Mouse (Mus musculus) forebrain, postnatal 0 days (tissue): ENCODE results near the gene Gmfg. TPM values are rescaled to one million over a fixed set of nuclear protein-coding genes. Genes with fewer than 3 reads are reported as not detected.
A peak's percentile ranks its signal among the peaks of the same experiment; 100 is the strongest.

Source experiments
- ATAC-seq: fragments of 200-750 bp; cut with Nextera tagmentation; 2 replicates; pipeline ENCODE4 v1.8.0; 2017; ENCODE audit warnings: mild to moderate bottlenecking, moderate library complexity
- DNase-seq: peaks from one replicate; pipeline ENCODE4 v3.0.0-alpha.2; 2015
- H3K27ac ChIP-seq: fragments of 300-500 bp; sonication (generic); 2 replicates; pipeline ENCODE4 v1.5.1; 2014; ENCODE audit warnings: low read depth, mild to moderate bottlenecking, antibody characterized with exemption, low read length, moderate library complexity, mixed read lengths
- H3K27me3 ChIP-seq: fragments of 300-500 bp; sonication (generic); 2 replicates; pipeline ENCODE4 v1.6.1; 2014; ENCODE audit warnings: mild to moderate bottlenecking, low read length, mixed read lengths; ENCODE audit not compliant: insufficient read depth
- H3K36me3 ChIP-seq: fragments of 300-500 bp; sonication (generic); 2 replicates; pipeline ENCODE4 v1.6.1; 2014; ENCODE audit warnings: mild to moderate bottlenecking, moderate library complexity; ENCODE audit not compliant: insufficient read depth
- H3K4me1 ChIP-seq: fragments of 300-500 bp; sonication (generic); 2 replicates; pipeline ENCODE4 v1.6.1; 2014; ENCODE audit warnings: antibody characterized with exemption; ENCODE audit not compliant: insufficient read depth
- H3K4me2 ChIP-seq: fragments of 300-500 bp; sonication (generic); 2 replicates; pipeline ENCODE4 v1.6.1; 2014; ENCODE audit warnings: low read depth, mild to moderate bottlenecking, moderate library complexity
- H3K4me3 ChIP-seq: fragments of 300-500 bp; sonication (generic); 2 replicates; pipeline ENCODE4 v1.5.1; 2014; ENCODE audit warnings: low read depth, low read length, mixed read lengths
- H3K9ac ChIP-seq: fragments of 300-500 bp; sonication (generic); 2 replicates; pipeline ENCODE4 v1.6.1; 2014; ENCODE audit warnings: mild to moderate bottlenecking
- H3K9me3 ChIP-seq: fragments of 300-500 bp; sonication (generic); 2 replicates; pipeline ENCODE4 v1.6.1; 2016; ENCODE audit warnings: low read length
- CTCF ChIP-seq: sonication (generic); IDR thresholded peaks from 2 replicates; pipeline ENCODE4 v1.5.1; 2016; ENCODE audit warnings: antibody characterized with exemption, control low read depth, low read depth
- WGBS: fragments of 180-500 bp; shearing (Covaris S2); extraction: QIAGEN DNeasy Blood & Tissue Kit; methylation state at CpG from one replicate; pipeline ENCODE4 v1.1.7; 2014; 5-methylcytosine and 5-hydroxymethylcytosine counted together
- polyA plus RNA-seq: library from polyadenylated mRNA; unstranded; fragments of >200 nt; fragmentation: Nextera tagmentation; extraction: Ambion mirVana; gene quantifications from 2 replicates; pipeline ENCODE4 v1.2.1, GENCODE M21; 2015
- total RNA-seq: library from RNA; depleted of rRNA; stranded (reverse); fragments of >200 nt; gene quantifications from 2 replicates; pipeline ENCODE4 v1.2.3, GENCODE M21; 2014; rRNA removed

Gmfg gene
- total and polyA plus RNA-seq, 2 experiments from 2014 or later = 2.6 to 5.8 TPM

GRCm38 (mm10) chr7:28484192-28484591, 46.9 kb downstream of the Gmfg start:
- H3K9me3 ChIP-seq = no peaks in the 10 kb centered on the region
- no peak overlapping the region for H3K4me3 ChIP-seq
- no peak overlapping the region for H3K27ac ChIP-seq
- H3K36me3 ChIP-seq = no peaks in the 10 kb centered on the region
- no peak overlapping the region for H3K9ac ChIP-seq
- no peak overlapping the region for H3K4me2 ChIP-seq
- DNase-seq (no peak), ATAC-seq (no peak)
- no peaks in the 10 kb centered on the region; the same call in 1 of the 2 replicates for H3K27me3 ChIP-seq
- WGBS = 50% methylated on average over 4 of the region's 4 CpGs
- TF ChIP-seq CTCF = no peak
- H3K4me1 ChIP-seq = no peaks in the 10 kb centered on the region

GRCm38 (mm10) chr7:28488030-28488491, 50.8 kb downstream of the Gmfg start:
- ATAC-seq = no peak
- no peak for TF ChIP-seq CTCF
- peak overlapping the region; percentile 11; the same call in 1 of the 2 replicates for H3K9ac ChIP-seq

GRCm38 (mm10) chr7:28490410-28490809, 53.2 kb downstream of the Gmfg start:
- WGBS = 4% methylated on average over 10 of the region's 10 CpGs
- Histone ChIP-seq H3K9ac (no peak overlapping the region), H3K27ac (no peak overlapping the region), H3K4me1 (no peaks in the 10 kb centered on the region), H3K9me3 (no peaks in the 10 kb centered on the region), H3K36me3 (no peaks in the 10 kb centered on the region), H3K27me3 (no peaks in the 10 kb centered on the region; the same call in 1 of the 2 replicates), H3K4me2 (no peak overlapping the region), H3K4me3 (no peak overlapping the region)
- ATAC-seq (no peak), DNase-seq (no peak)
- TF ChIP-seq CTCF = peak; percentile 45

More at GRCm38 (mm10) chr7:28488030-28488491, 50.8 kb downstream of the Gmfg start:
- no peaks in the 10 kb centered on the region; the same call in 1 of the 2 replicates for H3K27me3 ChIP-seq
- peak overlapping the region; percentile 47 for H3K4me2 ChIP-seq
- no peaks in the 10 kb centered on the region for H3K9me3 ChIP-seq
- H3K4me1 ChIP-seq = no peaks in the 10 kb centered on the region
- WGBS = 8% methylated on average over 16 of the region's 16 CpGs
- no peak for DNase-seq
- no peaks in the 10 kb centered on the region for H3K36me3 ChIP-seq
- H3K27ac ChIP-seq = no peak overlapping the region
- H3K4me3 ChIP-seq = peak overlapping the region; percentile 24

- Histone ChIP-seq H3K27me3 (no peaks in the 10 kb centered on the region; the same call in 1 of the 2 replicates), H3K9ac (no peak overlapping the region), H3K36me3 (no peaks in the 10 kb centered on the region), H3K9me3 (no peaks in the 10 kb centered on the region), H3K27ac (no peak overlapping the region), H3K4me1 (no peaks in the 10 kb centered on the region), H3K4me3 (no peak overlapping the region), H3K4me2 (no peak overlapping the region)
- no peak for TF ChIP-seq CTCF
- DNase-seq = no peak
- no peak for ATAC-seq
- 40% methylated on average over 14 of the region's 14 CpGs for WGBS
Observed at GRCm38 (mm10) chr7:28490903-28491302, 53.7 kb downstream of the Gmfg start.

- ATAC-seq = no peak
- DNase-seq = no peak
- H3K9ac ChIP-seq = no peak overlapping the region
- no peaks in the 10 kb centered on the region for H3K4me1 ChIP-seq
- no peaks in the 10 kb centered on the region for H3K36me3 ChIP-seq
- no peak overlapping the region for H3K27ac ChIP-seq
- no peaks in the 10 kb centered on the region; the same call in 1 of the 2 replicates for H3K27me3 ChIP-seq
- H3K4me2 ChIP-seq = no peak overlapping the region
- no peak for TF ChIP-seq CTCF
- H3K9me3 ChIP-seq = no peaks in the 10 kb centered on the region
- WGBS = 87% methylated on average over 8 of the region's 8 CpGs
- no peak overlapping the region for H3K4me3 ChIP-seq
Observed at GRCm38 (mm10) chr7:28492310-28492709, 55.1 kb downstream of the Gmfg start.

GRCm38 (mm10) chr7:28495426-28495825, 58.2 kb downstream of the Gmfg start:
- H3K4me1 ChIP-seq = no peaks in the 10 kb centered on the region
- no peak for DNase-seq
- H3K27ac ChIP-seq = no peak overlapping the region
- no peak for TF ChIP-seq CTCF
- no peaks in the 10 kb centered on the region for H3K36me3 ChIP-seq
- H3K4me3 ChIP-seq = no peak overlapping the region
- H3K9me3 ChIP-seq = no peaks in the 10 kb centered on the region
- ATAC-seq = no peak
- no peaks in the 10 kb centered on the region for H3K27me3 ChIP-seq
- 64% methylated on average over 11 of the region's 11 CpGs for whole genome bisulfite sequencing
- no peak overlapping the region for H3K4me2 ChIP-seq
- no peak overlapping the region for H3K9ac ChIP-seq

Other genes with a start within 250 kb of the Gmfg start
- gene Eid2, start 169.6 kb upstream of the Gmfg start, total RNA-seq = 91.2 and 101 TPM in 2 replicates
- gene Eid2, start 169.6 kb upstream of the Gmfg start, polyA plus RNA-seq = 26.7 and 28.3 TPM in 2 replicates
- gene Eid2b, start 159.7 kb upstream of the Gmfg start, total RNA-seq = 44.0 and 45.1 TPM in 2 replicates
- gene Eid2b, start 159.7 kb upstream of the Gmfg start, polyA plus RNA-seq = 49.0 and 53.6 TPM in 2 replicates
- 0.62 and 0.71 TPM in 2 replicates for gene Selenov, start 146.3 kb upstream of the Gmfg start, total RNA-seq
- 1.3 and 2.1 TPM in 2 replicates for gene Selenov, start 146.3 kb upstream of the Gmfg start, polyA plus RNA-seq
- gene Dll3, start 135.2 kb upstream of the Gmfg start, total RNA-seq = 7.8 and 9.5 TPM in 2 replicates
- gene Dll3, start 135.2 kb upstream of the Gmfg start, polyA plus RNA-seq = 10.9 and 11.1 TPM in 2 replicates
- gene Timm50, start 125.4 kb upstream of the Gmfg start, total RNA-seq = 60.6 and 64.0 TPM in 2 replicates
- 116 and 140 TPM in 2 replicates for gene Timm50, start 125.4 kb upstream of the Gmfg start, polyA plus RNA-seq
- 88.4 and 111 TPM in 2 replicates for gene Supt5, start 98.7 kb upstream of the Gmfg start, total RNA-seq
- 65.2 and 83.3 TPM in 2 replicates for gene Supt5, start 98.7 kb upstream of the Gmfg start, polyA plus RNA-seq
- 205 and 300 TPM in 2 replicates for gene Rps16, start 86.8 kb upstream of the Gmfg start, total RNA-seq
- 595 and 769 TPM in 2 replicates for gene Rps16, start 86.8 kb upstream of the Gmfg start, polyA plus RNA-seq
- gene Plekhg2, start 64.8 kb upstream of the Gmfg start, total RNA-seq = 20.3 and 25.7 TPM in 2 replicates
- 9.0 and 11.4 TPM in 2 replicates for gene Plekhg2, start 64.8 kb upstream of the Gmfg start, polyA plus RNA-seq
- gene Zfp36, start 57.2 kb upstream of the Gmfg start, total RNA-seq = 2.8 and 4.0 TPM in 2 replicates
- 2.3 and 3.8 TPM in 2 replicates for gene Zfp36, start 57.2 kb upstream of the Gmfg start, polyA plus RNA-seq
- gene Med29, start 44.7 kb upstream of the Gmfg start, total RNA-seq = 32.5 and 35.1 TPM in 2 replicates
- 39.2 and 47.6 TPM in 2 replicates for gene Med29, start 44.7 kb upstream of the Gmfg start, polyA plus RNA-seq
- gene Paf1, start 44.5 kb upstream of the Gmfg start, total RNA-seq = 74.8 and 80.5 TPM in 2 replicates
- 69.4 and 92.7 TPM in 2 replicates for gene Paf1, start 44.5 kb upstream of the Gmfg start, polyA plus RNA-seq
- gene Lrfn1, start 14.5 kb downstream of the Gmfg start, total RNA-seq = 57.7 and 88.3 TPM in 2 replicates
- gene Lrfn1, start 14.5 kb downstream of the Gmfg start, polyA plus RNA-seq = 16.0 and 21.2 TPM in 2 replicates
- not detected in 2 replicates for gene Ifnl2, start 73.0 kb downstream of the Gmfg start, total RNA-seq
- gene Ifnl2, start 73.0 kb downstream of the Gmfg start, polyA plus RNA-seq = not detected in 2 replicates
- not detected in 2 replicates for gene Ifnl3, start 85.4 kb downstream of the Gmfg start, total RNA-seq
- not detected in 2 replicates for gene Ifnl3, start 85.4 kb downstream of the Gmfg start, polyA plus RNA-seq
- gene Sycn, start 103.4 kb downstream of the Gmfg start, total RNA-seq = not detected in 2 replicates
- not detected in 2 replicates for gene Sycn, start 103.4 kb downstream of the Gmfg start, polyA plus RNA-seq
- 0.10 and 0.15 TPM in 2 replicates for gene Nccrp1, start 109.8 kb downstream of the Gmfg start, total RNA-seq
- 0.09 TPM in 1 of 2 replicates, not detected in the other for gene Nccrp1, start 109.8 kb downstream of the Gmfg start, polyA plus RNA-seq
- 35.2 and 49.1 TPM in 2 replicates for gene Samd4b, start 160.7 kb downstream of the Gmfg start, total RNA-seq
- gene Samd4b, start 160.7 kb downstream of the Gmfg start, polyA plus RNA-seq = 21.4 and 23.3 TPM in 2 replicates
- 11.5 and 11.9 TPM in 2 replicates for gene Pak4, start 160.7 kb downstream of the Gmfg start, total RNA-seq
- 7.4 and 11.5 TPM in 2 replicates for gene Pak4, start 160.7 kb downstream of the Gmfg start, polyA plus RNA-seq
- gene Acp7, start 193.9 kb downstream of the Gmfg start, total RNA-seq = 0.24 and 0.85 TPM in 2 replicates
- gene Acp7, start 193.9 kb downstream of the Gmfg start, polyA plus RNA-seq = 0.12 and 0.50 TPM in 2 replicates